Comparison of ENCODE assay signal across 10 mouse cellular contexts in the genomic region with DNA sequence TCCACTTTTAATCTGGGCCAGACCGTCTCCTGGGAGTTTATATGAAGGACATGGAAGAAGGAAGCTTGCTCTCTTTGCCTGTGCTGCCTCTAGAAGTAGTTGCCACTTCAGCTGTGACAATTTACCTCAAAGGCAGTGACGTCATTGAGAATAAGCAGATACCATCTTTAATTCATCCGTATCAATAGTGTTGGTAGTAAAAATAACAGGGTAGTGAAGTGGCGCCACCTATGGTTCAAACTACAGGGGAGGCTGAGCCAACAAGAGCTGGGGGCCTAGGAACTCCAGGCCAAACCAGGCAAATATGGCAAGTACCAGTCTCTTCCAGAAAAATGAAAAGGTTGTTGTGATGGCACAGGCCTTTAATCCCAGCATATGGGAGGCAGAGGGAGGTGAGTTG. TPM values are rescaled to one million over a fixed set of nuclear protein-coding genes. Genes with fewer than 3 reads are reported as not detected.
A peak's percentile ranks its signal among the peaks of the same experiment; 100 is the strongest.
DNase-seq lines count a peak whose midpoint lies in the region; ATAC-seq and TF ChIP-seq lines count a peak whose summit lies in the region.
"Had no signal": no experiment of that assay in that cellular context is flagged by ENCODE, and none has a peak within 500 bp of the region (broad histone marks: within the 10 kb centered on the region; RNA-seq: fewer than 3 reads in every experiment).

No protein-coding gene starts in this region.

- H3K27me3 ChIP-seq in lung, embryonic 14.5 days (ENCODE audit: insufficient read depth, low read length), result no peaks in the 10 kb centered on the region

- H3K4me3 ChIP-seq in lung, embryonic 14.5 days (ENCODE audit: low read depth, low read length), result no peak overlapping the region
- H3K4me3 ChIP-seq: myocyte had no signal

- peak; percentile 45 for TF ChIP-seq CTCF in lung, embryonic 14.5 days (IDR thresholded peaks at IDR 0.05; ENCODE audit: low read depth)

- H3K4me2 ChIP-seq in lung, embryonic 14.5 days, result no peak overlapping the region

- H3K4me1 ChIP-seq in lung, embryonic 14.5 days (ENCODE audit: insufficient read depth), result no peaks in the 10 kb centered on the region

- 34% methylated on average over 4 of the region's 4 CpGs for WGBS in lung, embryonic 14.5 days

- no peaks in the 10 kb centered on the region for H3K9me3 ChIP-seq in lung, embryonic 14.5 days (ENCODE audit: low read depth, low read length)

- intact Hi-C loops in heart, postnatal 25 days (cut with DNase I), result loop anchor here (1.0 kb wide), 1 partner anchor 45 kb away; no protein-coding TSS in a partner anchor
- intact Hi-C loops in left cerebral cortex, postnatal 36 days (cut with DNase I), result loop anchor here (5.0 kb wide), 1 partner anchor 221 kb away; no protein-coding TSS in a partner anchor

- peak; percentile 28 for DNase-seq in heart, adult 8-10 months (ENCODE audit: low spot score)
- DNase-seq in heart, postnatal 25 days (ENCODE audit: low spot score), result no peak
- peak; percentile 87 for DNase-seq in CD4-positive, CD25-positive, alpha-beta regulatory T cell, adult 2 months (ENCODE audit: low read depth, low spot score)
- peak; percentile 50 for DNase-seq in brain, adult 2 months (ENCODE audit: low read depth, low spot score)
- DNase-seq in lung, embryonic 14.5 days, result peak; percentile 46
- DNase-seq in right cerebral cortex, postnatal 36 days (ENCODE audit: low spot score in 2 of 2), result no peak
- no peak for DNase-seq in left cerebral cortex, postnatal 36 days (ENCODE audit: low spot score in 2 of 2)
- DNase-seq in urinary bladder, postnatal 25 days (ENCODE audit: low spot score), result no peak

- no peak overlapping the region for H3K27ac ChIP-seq in lung, embryonic 14.5 days (ENCODE audit: low read depth)

- no peak overlapping the region for H3K9ac ChIP-seq in lung, embryonic 14.5 days

- no peaks in the 10 kb centered on the region for H3K36me3 ChIP-seq in lung, embryonic 14.5 days (ENCODE audit: insufficient read depth)

- no peak for ATAC-seq in lung, embryonic 14.5 days (ENCODE audit: insufficient read depth)

RNA-seq across cellular contexts. Expression of a gene that starts 4.1 kb away (rescaled TPM):
- 10 to 100 TPM; 18.3 to 21.9 (median 21.3) TPM for total RNA-seq in heart, adult 8-10 months (2022)
- 10 to 100 TPM; 19.5 to 21.3 TPM for total RNA-seq in heart, postnatal 25 days (2021)
- 46.6 and 46.9 TPM in 2 replicates for polyA plus RNA-seq in lung, embryonic 14.5 days (2014; fragmentation: Nextera tagmentation; extraction: Ambion mirVana)
- 10 to 100 TPM; 34.8 to 35.7 TPM for total RNA-seq in left cerebral cortex, postnatal 36 days (2021)

RNA-seq across cellular contexts. Expression of a gene that starts 11.8 kb away (rescaled TPM):
- 10 to 100 TPM; 26.1 to 30.3 (median 28.8) TPM for total RNA-seq in heart, adult 8-10 months (2022)
- 10 to 100 TPM; 24.1 to 26.0 TPM for total RNA-seq in heart, postnatal 25 days (2021)
- polyA plus RNA-seq in lung, embryonic 14.5 days (2014; fragmentation: Nextera tagmentation; extraction: Ambion mirVana), result 0.12 and 0.13 TPM in 2 replicates
- under 1 TPM; 0.17 to 0.41 TPM for total RNA-seq in left cerebral cortex, postnatal 36 days (2021)

RNA-seq across cellular contexts. Expression of a gene that starts 21.3 kb away (rescaled TPM):
- total RNA-seq in heart, adult 8-10 months (2022), result 10 to 100 TPM; 34.4 to 60.5 (median 46.7) TPM
- 10 to 100 TPM; 34.4 to 44.8 TPM for total RNA-seq in heart, postnatal 25 days (2021)
- polyA plus RNA-seq in lung, embryonic 14.5 days (2014; fragmentation: Nextera tagmentation; extraction: Ambion mirVana), result 32.1 and 32.8 TPM in 2 replicates
- total RNA-seq in left cerebral cortex, postnatal 36 days (2021), result 10 to 100 TPM; 64.0 to 64.3 TPM

RNA-seq across cellular contexts. Expression of a gene that starts 21.7 kb away (rescaled TPM):
- 10 to 100 TPM; 39.8 to 56.9 (median 51.1) TPM for total RNA-seq in heart, adult 8-10 months (2022)
- 10 to 100 TPM; 41.6 to 54.1 TPM for total RNA-seq in heart, postnatal 25 days (2021)
- polyA plus RNA-seq in lung, embryonic 14.5 days (2014; fragmentation: Nextera tagmentation; extraction: Ambion mirVana), result 185 and 188 TPM in 2 replicates
- total RNA-seq in left cerebral cortex, postnatal 36 days (2021), result 1 to 10 TPM; 8.4 to 9.1 TPM

RNA-seq across cellular contexts. Expression of a gene that starts 29.2 kb away (rescaled TPM):
- total RNA-seq in heart, adult 8-10 months (2022), result not detected
- total RNA-seq in heart, postnatal 25 days (2021), result under 1 TPM in 1 of 2 experiments, not detected in 1; 0.42 TPM
- 0.49 and 1.1 TPM in 2 replicates for polyA plus RNA-seq in lung, embryonic 14.5 days (2014; fragmentation: Nextera tagmentation; extraction: Ambion mirVana)
- not detected for total RNA-seq in left cerebral cortex, postnatal 36 days (2021)
- polyA plus RNA-seq: intestine, embryonic 14.5 days had no signal

Comparison
In these comparisons a context has a peak if more than half of its experiments do, and no peak if none do; other contexts are left out.
1. DNase-seq: peak in heart, adult 8-10 months (single experiment), CD4-positive, CD25-positive, alpha-beta regulatory T cell, adult 2 months (single experiment), brain, adult 2 months (single experiment) and lung, embryonic 14.5 days (single experiment); none in heart, postnatal 25 days (single experiment), right cerebral cortex, postnatal 36 days (0 of 2), left cerebral cortex, postnatal 36 days (0 of 2) and urinary bladder, postnatal 25 days (single experiment).
2. RNA of a gene that starts 11.8 kb away (total RNA-seq): 26.1 to 30.3 TPM in heart, adult 8-10 months and 24.1 to 26.0 TPM in heart, postnatal 25 days; 0.17 to 0.41 TPM in left cerebral cortex, postnatal 36 days; every median in the first group is over 10 times any median in the second.